Mouse (Mus musculus) heart, embryonic 14.5 days (tissue): ENCODE measurements around the gene Shisa5. TPM values are rescaled to one million over a fixed set of nuclear protein-coding genes. Genes with fewer than 3 reads are reported as not detected.

Experiments used
- ATAC-seq: fragments of 200-750 bp; cut with Nextera tagmentation; 2 replicates; pipeline ENCODE4 v1.8.0; 2017; ENCODE audit warnings: low read depth, moderate TSS enrichment; ENCODE audit not compliant: insufficient number of reproducible peaks, insufficient read depth, low FRiP score
- H3K27ac ChIP-seq, 2 experiments: fragments of 200-500 bp in 1 of 2; fragments of 300-500 bp in 1 of 2; sonication (generic) in 1 of 2; replicated peaks in 1 of 2; 2 replicates each; pipeline ENCODE4 v1.5.1; 2012 to 2014; ENCODE audit warnings: low read depth in 2 of 2, low read length in 2 of 2, control low read depth in 1 of 2, mild to moderate bottlenecking in 1 of 2, mixed read lengths in 1 of 2; ENCODE audit not compliant: control insufficient read depth in 1 of 2, insufficient read depth in 1 of 2
- H3K27me3 ChIP-seq: fragments of 300-500 bp; sonication (generic); 2 replicates; pipeline ENCODE4 v1.6.1; 2014; ENCODE audit warnings: mild to moderate bottlenecking, low read length, control low read depth; ENCODE audit not compliant: control insufficient read depth, insufficient read depth
- H3K36me3 ChIP-seq: fragments of 300-500 bp; sonication (generic); 2 replicates; pipeline ENCODE4 v1.6.1; 2014; ENCODE audit warnings: mild to moderate bottlenecking, control low read depth, low read length, mixed read lengths; ENCODE audit not compliant: control insufficient read depth, insufficient read depth
- H3K4me1 ChIP-seq, 2 experiments: fragments of 200-500 bp in 1 of 2; fragments of 300-500 bp in 1 of 2; sonication (generic) in 1 of 2; 2 replicates each; pipeline ENCODE4 v1.6.1; 2012 to 2014; ENCODE audit warnings: low read length in 2 of 2, control low read depth in 1 of 2, mixed read lengths in 1 of 2; ENCODE audit not compliant: control insufficient read depth in 2 of 2, insufficient read depth in 2 of 2
- H3K4me2 ChIP-seq: fragments of 300-500 bp; sonication (generic); 2 replicates; pipeline ENCODE4 v1.6.1; 2014; ENCODE audit warnings: mild to moderate bottlenecking, low read length
- H3K4me3 ChIP-seq, 2 experiments: fragments of 200-500 bp in 1 of 2; fragments of 300-500 bp in 1 of 2; sonication (generic) in 1 of 2; 2 replicates each; pipeline ENCODE4 v1.5.1; 2012 to 2014; ENCODE audit warnings: low read length in 2 of 2, mild to moderate bottlenecking in 2 of 2, control low read depth in 1 of 2, low read depth in 1 of 2, moderate library complexity in 1 of 2; ENCODE audit not compliant: control insufficient read depth in 1 of 2, insufficient read depth in 1 of 2
- H3K9ac ChIP-seq: fragments of 300-500 bp; sonication (generic); 2 replicates; pipeline ENCODE4 v1.6.1; 2014; ENCODE audit warnings: mild to moderate bottlenecking, low read length
- H3K9me3 ChIP-seq: fragments of 300-500 bp; sonication (generic); 2 replicates; pipeline ENCODE4 v1.6.1; 2016; ENCODE audit warnings: low read length, control low read depth; ENCODE audit not compliant: control insufficient read depth
- WGBS: fragments of 180-500 bp; shearing (Covaris S2); extraction: QIAGEN DNeasy Blood & Tissue Kit; methylation state at CpG from one replicate; pipeline ENCODE4 v1.1.7; 2014; 5-methylcytosine and 5-hydroxymethylcytosine counted together
- polyA plus RNA-seq: library from polyadenylated mRNA; unstranded; fragments of >200 nt; fragmentation: Nextera tagmentation; extraction: Ambion mirVana; gene quantifications from 2 replicates; pipeline ENCODE4 v1.2.1, GENCODE M21; 2014

The Shisa5 gene
- polyA plus RNA-seq, 1 experiment from 2014 or later: 54.3 TPM

GRCm38 (mm10) chr9:108998287-108999166 lies 39.8 kb upstream of the Shisa5 start:
- H3K4me2 ChIP-seq: no peak overlapping the region
- no peak overlapping the region for H3K9ac ChIP-seq
- H3K9me3 ChIP-seq: no peaks in the 10 kb centered on the region
- H3K4me1 ChIP-seq: no peaks in the 10 kb centered on the region
- no peak overlapping the region for H3K27ac ChIP-seq
- ATAC-seq: no peak
- no peak overlapping the region for H3K4me3 ChIP-seq
- 69% methylated on average over 19 of the region's 19 CpGs for WGBS
- H3K36me3 ChIP-seq: no peaks in the 10 kb centered on the region
- no peaks in the 10 kb centered on the region for H3K27me3 ChIP-seq

DNA sequence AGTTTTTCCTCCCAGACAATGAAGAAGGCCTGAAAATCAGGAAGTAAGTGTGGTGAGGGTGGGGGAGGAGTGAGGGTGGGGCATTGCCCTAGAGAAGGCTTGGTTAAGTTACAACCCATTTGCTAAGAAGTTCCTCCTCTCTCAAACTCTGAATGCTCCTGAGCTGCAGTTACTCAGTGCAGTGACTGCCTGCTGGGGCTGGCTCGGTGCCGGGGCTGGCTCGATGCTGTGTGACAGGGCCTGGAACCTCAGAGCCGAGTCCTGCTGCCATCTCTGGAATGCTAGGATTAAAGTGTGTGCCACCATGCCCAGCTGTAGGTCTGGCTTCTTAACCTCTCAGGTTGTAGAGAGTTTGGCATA lies 39.2 kb upstream of the Shisa5 start:
- ATAC-seq: no peak

DNA sequence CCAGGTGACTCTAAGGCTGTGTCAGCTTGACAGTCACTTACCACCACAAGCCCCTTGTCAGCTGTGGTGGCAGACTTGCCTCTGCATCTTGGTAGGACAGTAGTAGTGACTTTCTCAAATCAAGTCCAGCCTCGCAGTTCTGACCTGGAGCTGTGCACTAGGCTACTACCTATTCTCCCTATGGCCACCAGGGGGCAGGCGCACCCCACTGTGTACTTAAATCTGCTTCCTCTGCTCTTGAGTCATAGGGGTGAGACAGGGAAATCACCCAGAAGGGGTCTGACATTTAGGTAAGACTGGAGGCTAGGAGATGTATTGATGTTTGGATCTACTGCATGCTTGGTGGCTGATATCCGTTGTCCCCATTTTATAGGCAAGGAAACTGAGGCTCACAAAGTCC lies 37.6 kb upstream of the Shisa5 start:
- no peak overlapping the region for H3K4me3 ChIP-seq
- no peaks in the 10 kb centered on the region for H3K36me3 ChIP-seq
- H3K9ac ChIP-seq: no peak overlapping the region
- H3K9me3 ChIP-seq: no peaks in the 10 kb centered on the region
- 13% methylated on average over 3 of the region's 3 CpGs for WGBS
- no peak overlapping the region for H3K4me2 ChIP-seq
- H3K27me3 ChIP-seq: no peaks in the 10 kb centered on the region
- no peak overlapping the region for H3K27ac ChIP-seq
- no peak for ATAC-seq
- H3K4me1 ChIP-seq: no peaks in the 10 kb centered on the region

More for the DNA sequence above, 39.2 kb upstream of the Shisa5 start:
- Histone ChIP-seq H3K4me3 (no peak overlapping the region), H3K27ac (no peak overlapping the region), H3K9me3 (no peaks in the 10 kb centered on the region), H3K9ac (no peak overlapping the region), H3K4me1 (no peaks in the 10 kb centered on the region), H3K4me2 (no peak overlapping the region), H3K27me3 (no peaks in the 10 kb centered on the region), H3K36me3 (no peaks in the 10 kb centered on the region)
- WGBS: 66% methylated on average over 4 of the region's 4 CpGs

DNA sequence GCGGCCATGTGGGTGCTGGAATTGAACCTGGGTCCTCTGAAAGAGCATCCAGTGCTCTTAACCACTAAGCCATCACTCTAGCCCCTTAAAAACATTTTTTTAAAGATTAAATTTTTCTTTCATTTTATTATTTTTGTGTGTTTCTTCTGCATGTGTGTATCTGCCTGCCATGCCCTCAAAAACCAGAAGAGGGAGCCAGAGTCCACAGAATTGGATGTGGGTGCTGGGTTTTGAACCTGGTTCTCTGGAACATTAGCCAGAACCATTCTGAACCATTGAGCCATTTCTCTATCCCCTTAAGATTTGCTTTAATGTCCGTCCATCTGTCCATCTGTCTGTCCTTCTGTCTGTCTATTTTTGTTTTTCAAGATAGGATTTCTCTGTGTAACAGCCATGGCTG lies 35.2 kb upstream of the Shisa5 start:
- WGBS: 43% methylated on average over 2 of the region's 2 CpGs
- H3K27ac ChIP-seq: no peak overlapping the region
- no peak overlapping the region for H3K9ac ChIP-seq
- H3K36me3 ChIP-seq: no peaks in the 10 kb centered on the region
- H3K4me1 ChIP-seq: peaks cover 0 to 4% of the 10 kb centered on the region in 2 experiments; a peak in 1 of 4 replicates
- no peaks in the 10 kb centered on the region for H3K27me3 ChIP-seq
- no peak for ATAC-seq
- H3K4me2 ChIP-seq: no peak overlapping the region
- H3K9me3 ChIP-seq: no peaks in the 10 kb centered on the region
- no peak overlapping the region for H3K4me3 ChIP-seq

GRCm38 (mm10) chr9:109007025-109007780 lies 31.2 kb upstream of the Shisa5 start:
- Histone ChIP-seq H3K4me2 (no peak overlapping the region), H3K4me1 (peaks cover 11 to 14% of the 10 kb centered on the region in 2 experiments), H3K36me3 (no peaks in the 10 kb centered on the region), H3K27me3 (no peaks in the 10 kb centered on the region), H3K9me3 (no peaks in the 10 kb centered on the region), H3K4me3 (no peak overlapping the region), H3K9ac (no peak overlapping the region), H3K27ac (no peak overlapping the region)
- no peak for ATAC-seq
- WGBS: 60% methylated on average over 21 of the region's 21 CpGs

DNA sequence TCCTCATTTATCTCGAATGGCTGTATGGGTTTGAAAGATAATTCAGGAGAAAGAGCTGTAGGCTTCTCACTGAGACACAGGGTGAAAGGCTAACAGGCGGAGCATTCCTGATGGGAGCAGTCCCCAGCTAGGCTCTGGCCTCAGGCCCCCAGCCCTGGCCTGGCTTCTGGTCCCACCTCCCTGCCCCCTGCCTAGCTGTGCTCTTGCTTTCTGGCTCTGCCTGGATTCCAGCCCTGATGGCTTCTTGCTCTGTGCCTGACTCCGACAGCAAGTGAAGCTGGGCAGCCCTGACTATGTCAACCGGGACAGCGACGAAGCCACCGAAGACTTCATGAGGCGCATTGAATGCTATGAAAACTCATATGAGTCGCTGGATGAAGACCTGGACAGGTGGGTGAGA lies 30.3 kb upstream of the Shisa5 start:
- Histone ChIP-seq H3K9me3 (no peaks in the 10 kb centered on the region), H3K4me3 (no peak overlapping the region), H3K4me1 (peaks cover 11 to 14% of the 10 kb centered on the region in 2 experiments), H3K36me3 (no peaks in the 10 kb centered on the region), H3K27me3 (no peaks in the 10 kb centered on the region), H3K4me2 (no peak overlapping the region), H3K27ac (no peak overlapping the region), H3K9ac (no peak overlapping the region)
- 70% methylated on average over 9 of the region's 9 CpGs for WGBS
- no peak for ATAC-seq

- Histone ChIP-seq H3K9me3 (no peaks in the 10 kb centered on the region), H3K4me1 (peaks cover 11 to 14% of the 10 kb centered on the region in 2 experiments), H3K4me2 (peak overlapping the region; percentile 44; the same call in 1 of the 2 replicates), H3K4me3 (no peak overlapping the region), H3K27ac (no peak overlapping the region), H3K36me3 (no peaks in the 10 kb centered on the region), H3K27me3 (no peaks in the 10 kb centered on the region), H3K9ac (peak overlapping the region; percentile 38; the same call in 1 of the 2 replicates)
- WGBS: 62% methylated on average over 8 of the region's 10 CpGs
- no peak for ATAC-seq
These were observed 29.2 kb upstream of the Shisa5 start for GRCm38 (mm10) chr9:109008994-109009635.
